Mouse (Mus musculus) hindbrain, embryonic 12.5 days (tissue): ENCODE measurements around the gene Ttc23. TPM values are rescaled to one million over a fixed set of nuclear protein-coding genes. Genes with fewer than 3 reads are reported as not detected.

ENCODE experiments used
- ATAC-seq: fragments of 200-750 bp; cut with Nextera tagmentation; 2 replicates; pipeline ENCODE4 v1.8.0; 2017; ENCODE audit warnings: moderate TSS enrichment; ENCODE audit not compliant: low FRiP score
- H3K27ac ChIP-seq: fragments of 300-500 bp; sonication (generic); 2 replicates; pipeline ENCODE4 v1.5.1; 2016; ENCODE audit warnings: mild to moderate bottlenecking
- H3K27me3 ChIP-seq: fragments of 300-500 bp; sonication (generic); 2 replicates; pipeline ENCODE4 v1.6.1; 2016; ENCODE audit warnings: mild to moderate bottlenecking
- H3K36me3 ChIP-seq: fragments of 300-500 bp; sonication (generic); 2 replicates; pipeline ENCODE4 v1.6.1; 2016; ENCODE audit warnings: mild to moderate bottlenecking
- H3K4me1 ChIP-seq: fragments of 300-500 bp; sonication (generic); 2 replicates; pipeline ENCODE4 v1.6.1; 2016
- H3K4me2 ChIP-seq: fragments of 300-500 bp; sonication (generic); replicated peaks from 2 replicates; pipeline ENCODE4 v1.6.1; 2016; ENCODE audit warnings: mild to moderate bottlenecking
- H3K4me3 ChIP-seq: fragments of 300-500 bp; sonication (generic); 2 replicates; pipeline ENCODE4 v1.5.1; 2016; ENCODE audit warnings: mild to moderate bottlenecking
- H3K9ac ChIP-seq: fragments of 300-500 bp; sonication (generic); 2 replicates; pipeline ENCODE4 v1.6.1; 2016; ENCODE audit warnings: mild to moderate bottlenecking, moderate library complexity
- H3K9me3 ChIP-seq: fragments of 300-500 bp; sonication (generic); replicated peaks from 2 replicates; pipeline ENCODE4 v1.6.1; 2016; ENCODE audit warnings: mild to moderate bottlenecking
- WGBS: fragments of 180-500 bp; shearing (Covaris S2); methylation state at CpG from one replicate; pipeline ENCODE4 v1.1.7; 2016; 5-methylcytosine and 5-hydroxymethylcytosine counted together
- microRNA-seq: library from miRNA; unstranded; fragments of <30 nt; microRNA quantifications from one replicate; pipeline ENCODE4, GENCODE M21; 2017
- polyA plus RNA-seq: library from polyadenylated mRNA; unstranded; fragments of >200 nt; fragmentation: Nextera tagmentation; extraction: Ambion mirVana; gene quantifications from 2 replicates; pipeline ENCODE4 v1.2.1, GENCODE M21; 2016

Ttc23 gene
- polyA plus RNA-seq, 1 experiment from 2014 or later, result 31.6 TPM

DNA sequence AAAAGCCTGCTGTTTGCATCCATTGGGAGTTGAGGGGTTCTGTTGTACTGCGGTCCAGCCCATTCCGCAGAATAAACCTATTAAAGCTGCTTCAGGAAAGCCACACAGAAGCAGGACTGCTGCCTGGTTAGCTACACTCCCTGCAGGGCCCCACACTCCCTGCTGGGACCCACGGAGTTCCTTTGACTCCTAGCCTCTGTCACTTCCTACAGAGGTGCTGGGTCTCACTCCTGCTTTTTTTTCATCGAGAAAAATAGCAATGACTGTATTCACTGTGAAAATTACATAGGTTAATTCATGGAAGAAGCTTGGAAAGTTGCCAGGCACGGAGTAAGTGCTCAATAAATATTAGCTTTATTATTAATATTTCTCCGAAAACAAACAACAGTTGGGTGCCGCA is 146.2 kb downstream of the Ttc23 start:
- Histone ChIP-seq H3K9ac (no peak overlapping the region), H3K9me3 (no peaks in the 10 kb centered on the region), H3K27me3 (no peaks in the 10 kb centered on the region), H3K4me1 (no peaks in the 10 kb centered on the region; the same call in 1 of the 2 replicates), H3K4me2 (no peak overlapping the region), H3K27ac (no peak overlapping the region), H3K36me3 (no peaks in the 10 kb centered on the region), H3K4me3 (no peak overlapping the region)
- 70% methylated on average over 7 of the region's 7 CpGs for WGBS
- ATAC-seq, result no peak

DNA sequence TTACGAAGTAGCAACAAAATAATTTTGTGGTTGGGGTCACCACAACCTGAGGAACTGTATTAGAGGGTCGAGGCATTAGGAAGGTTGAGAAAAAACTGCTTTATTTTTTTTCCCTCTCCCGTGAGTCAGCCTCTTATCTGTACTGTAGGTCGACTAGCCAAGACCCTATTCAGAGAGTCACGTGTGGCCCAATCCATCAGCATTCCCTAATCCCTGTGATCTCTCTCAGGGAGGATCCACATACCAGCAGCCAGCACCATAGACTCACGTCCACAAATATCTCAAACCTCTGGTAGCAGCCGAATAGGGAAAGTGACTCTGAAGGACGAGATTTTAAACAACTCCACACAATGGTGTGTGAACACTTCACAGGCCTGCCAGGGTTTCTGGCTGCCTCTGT is 149.9 kb downstream of the Ttc23 start:
- Histone ChIP-seq H3K4me3 (no peak overlapping the region), H3K36me3 (no peaks in the 10 kb centered on the region), H3K9ac (no peak overlapping the region), H3K4me2 (no peak overlapping the region), H3K27me3 (no peaks in the 10 kb centered on the region), H3K4me1 (0 out of 2 replicates have a peak, but pooled peaks cover 2% of the 10 kb centered on the region), H3K27ac (no peak overlapping the region), H3K9me3 (no peaks in the 10 kb centered on the region)
- 43% methylated on average over 8 of the region's 8 CpGs for WGBS
- no peak for ATAC-seq

DNA sequence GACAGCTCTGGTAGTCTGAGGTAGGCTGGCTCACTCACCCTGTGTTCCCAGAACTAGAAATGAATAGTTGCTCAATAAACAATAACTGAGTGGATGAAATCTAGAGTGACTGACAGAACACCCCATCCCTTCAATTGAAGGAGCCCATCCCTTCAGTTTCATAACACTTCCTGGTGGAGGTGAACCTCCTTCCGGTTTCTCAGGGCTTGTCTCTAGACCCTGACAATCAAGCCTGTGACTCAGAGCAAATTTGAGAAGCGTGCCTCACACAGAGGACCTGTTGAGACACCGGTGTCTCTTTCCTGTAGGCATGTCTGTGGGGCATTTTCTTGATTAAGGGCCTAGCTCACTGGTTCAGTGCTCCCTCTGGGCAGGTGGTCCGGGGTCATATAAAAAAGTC is 151.3 kb downstream of the Ttc23 start:
- H3K36me3 ChIP-seq, result no peaks in the 10 kb centered on the region
- no peak for ATAC-seq
- H3K9me3 ChIP-seq, result no peaks in the 10 kb centered on the region
- H3K4me2 ChIP-seq, result no peak overlapping the region
- H3K4me3 ChIP-seq, result no peak overlapping the region
- WGBS, result 86% methylated on average over 4 of the region's 4 CpGs
- H3K4me1 ChIP-seq, result peaks cover 6% of the 10 kb centered on the region
- H3K27ac ChIP-seq, result no peak overlapping the region
- peaks cover 10% of the 10 kb centered on the region; the same call in 1 of the 2 replicates for H3K27me3 ChIP-seq
- H3K9ac ChIP-seq, result no peak overlapping the region

DNA sequence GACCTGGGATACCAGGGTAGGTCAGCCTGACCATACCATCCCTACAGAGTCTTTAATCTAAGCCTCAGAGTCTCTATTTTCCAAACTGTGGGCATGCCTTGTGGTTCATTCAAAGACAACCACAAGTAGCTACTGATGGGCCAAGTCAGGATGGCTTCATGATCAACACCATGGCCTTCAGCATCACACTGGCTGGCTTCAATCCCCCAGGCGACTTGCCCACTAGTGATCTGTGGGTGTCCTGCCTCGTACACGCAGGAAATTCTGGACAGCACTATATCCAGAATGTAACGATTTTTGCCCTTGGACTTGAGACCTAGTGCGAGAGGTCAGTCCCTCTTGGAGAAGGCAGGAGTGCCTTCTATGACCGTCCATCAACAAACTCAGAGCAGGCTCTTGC is 153.3 kb downstream of the Ttc23 start:
- peaks cover 10% of the 10 kb centered on the region; the same call in 1 of the 2 replicates for H3K27me3 ChIP-seq
- H3K36me3 ChIP-seq, result no peaks in the 10 kb centered on the region
- no peak overlapping the region for H3K9ac ChIP-seq
- ATAC-seq, result no peak
- peaks cover 11% of the 10 kb centered on the region for H3K4me1 ChIP-seq
- no peak overlapping the region for H3K27ac ChIP-seq
- H3K9me3 ChIP-seq, result no peaks in the 10 kb centered on the region
- no peak overlapping the region for H3K4me2 ChIP-seq
- no peak overlapping the region for H3K4me3 ChIP-seq
- WGBS, result 91% methylated on average over 6 of the region's 6 CpGs

DNA sequence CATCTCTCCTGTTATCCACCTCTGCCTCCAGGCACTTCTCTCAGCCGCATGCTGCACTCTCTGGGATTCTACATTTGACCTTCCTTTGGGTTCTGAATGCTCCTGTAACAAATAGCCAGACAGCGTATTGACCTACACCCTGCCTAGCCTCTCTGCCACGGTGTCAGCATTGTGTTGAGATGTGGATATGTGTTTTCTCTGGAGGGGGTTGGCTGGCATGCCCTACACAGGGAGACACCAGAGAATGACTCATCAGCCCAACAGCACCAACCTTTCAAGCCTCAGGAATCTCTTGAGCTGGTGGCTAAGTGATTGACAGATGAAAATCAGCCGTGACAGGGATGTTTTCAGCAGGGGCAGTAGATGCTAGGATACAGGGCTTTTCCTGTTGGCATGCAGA is 153.8 kb downstream of the Ttc23 start:
- Histone ChIP-seq H3K9ac (no peak overlapping the region), H3K9me3 (no peaks in the 10 kb centered on the region), H3K36me3 (no peaks in the 10 kb centered on the region), H3K27ac (no peak overlapping the region), H3K4me2 (no peak overlapping the region), H3K4me1 (peaks cover 11% of the 10 kb centered on the region), H3K27me3 (peaks cover 10% of the 10 kb centered on the region; the same call in 1 of the 2 replicates), H3K4me3 (no peak overlapping the region)
- no peak for ATAC-seq
- WGBS, result 59% methylated on average over 4 of the region's 4 CpGs

GRCm38 (mm10) chr7:67803015-67803856 is 156.0 kb downstream of the Ttc23 start:
- peak overlapping the region; percentile 31 for H3K4me3 ChIP-seq
- no peaks in the 10 kb centered on the region for H3K36me3 ChIP-seq
- peaks cover 10% of the 10 kb centered on the region; the same call in 1 of the 2 replicates for H3K27me3 ChIP-seq
- H3K27ac ChIP-seq, result no peak overlapping the region
- no peaks in the 10 kb centered on the region for H3K9me3 ChIP-seq
- H3K4me2 ChIP-seq, result peak overlapping the region; percentile 54
- H3K9ac ChIP-seq, result peak overlapping the region; percentile 38; the same call in 1 of the 2 replicates
- WGBS, result 14% methylated on average over 28 of the region's 28 CpGs
- peaks cover 11% of the 10 kb centered on the region for H3K4me1 ChIP-seq
- peak; percentile 79 for ATAC-seq

DNA sequence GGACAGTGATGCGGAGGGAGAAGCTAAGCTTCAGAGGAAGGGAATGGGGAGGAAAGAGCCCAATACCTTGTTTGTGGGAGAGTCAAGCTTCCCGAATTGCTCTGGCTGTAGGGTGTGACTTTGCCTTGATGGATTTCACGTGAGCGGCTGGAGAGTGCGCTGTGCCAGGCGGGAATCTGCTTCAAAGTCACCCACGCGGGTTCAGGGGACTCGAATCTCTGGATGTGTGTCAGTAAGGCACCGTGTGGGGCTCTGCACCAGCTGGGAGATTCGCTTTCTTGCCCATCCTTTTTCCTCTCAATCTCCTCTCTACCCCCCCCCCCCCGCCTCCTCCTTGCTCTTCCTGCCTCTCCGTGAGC is 156.6 kb downstream of the Ttc23 start:
- Histone ChIP-seq H3K36me3 (no peaks in the 10 kb centered on the region), H3K4me3 (peak overlapping the region; percentile 31), H3K4me2 (peak overlapping the region; percentile 54), H3K9me3 (no peaks in the 10 kb centered on the region), H3K27me3 (peaks cover 10% of the 10 kb centered on the region; the same call in 1 of the 2 replicates), H3K27ac (no peak overlapping the region), H3K9ac (peak overlapping the region; percentile 38), H3K4me1 (peaks cover 11% of the 10 kb centered on the region)
- ATAC-seq, result peak; percentile 77
- 12% methylated on average over 11 of the region's 13 CpGs for WGBS

Small RNAs within 50 kb of the gene (microRNA-seq; reads per million reads assigned to microRNA genes)
- not detected for gene Gm23844

Other genes starting within 250 kb of the Ttc23 start
- gene Lrrc28, start 2.1 kb upstream of the Ttc23 start, polyA plus RNA-seq, result 31.3 and 33.8 TPM in 2 replicates
- gene Synm, start 112.3 kb downstream of the Ttc23 start, polyA plus RNA-seq, result 5.9 and 6.8 TPM in 2 replicates